Mouse (Mus musculus) small intestine, adult 2 months (tissue): Measurements from ENCODE around the gene Mbnl3.

Source experiments
- CTCF ChIP-seq: fragments of 200-500 bp; IDR thresholded peaks from 2 replicates; pipeline ENCODE4 v1.5.1; 2012; ENCODE audit warnings: low read depth, mild to moderate bottlenecking, control low read depth, inconsistent platforms, low read length, moderate library complexity, mixed read lengths; ENCODE audit not compliant: insufficient replicate concordance, insufficient read length; ENCODE audit errors: extremely low read depth
- POLR2A ChIP-seq: fragments of 200-500 bp; IDR thresholded peaks from 2 replicates; pipeline ENCODE4 v1.6.1; 2012; ENCODE audit warnings: low read depth, mild to moderate bottlenecking, control low read depth, inconsistent platforms, low read length, moderate library complexity

GRCm38 (mm10) chrX:51171914-51172313, 34.4 kb downstream of the Mbnl3 start:
- TF ChIP-seq CTCF (no peak), POLR2A (no peak)
